Comparison of ENCODE assay signal across 12 mouse cellular contexts in the genomic region with DNA sequence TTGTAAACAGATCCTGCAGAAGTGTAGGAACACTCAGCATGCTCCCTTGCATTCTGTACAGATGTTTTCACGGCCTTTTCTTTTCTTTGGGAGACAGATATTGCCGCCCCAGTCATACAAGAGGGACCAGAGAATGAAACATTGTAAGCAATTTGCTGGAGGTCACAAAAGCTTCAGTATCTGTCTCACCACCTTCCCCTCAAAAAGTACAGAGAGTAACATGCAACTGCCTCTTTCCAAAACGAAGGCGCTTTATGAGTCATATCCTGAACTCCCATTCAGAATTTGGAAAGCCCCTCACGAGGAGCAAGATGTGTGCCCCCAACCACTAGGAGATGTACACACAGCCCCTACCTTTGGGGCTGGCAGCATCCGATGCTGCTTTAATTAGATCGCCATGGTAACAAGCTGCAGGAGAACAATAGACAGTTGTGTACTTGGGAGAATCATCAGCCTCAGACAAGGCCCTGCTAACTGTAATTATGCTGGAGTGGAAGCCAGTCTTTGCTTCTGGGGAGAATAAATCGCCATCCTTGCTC.
DNase-seq lines count a peak whose midpoint lies in the region; ATAC-seq and TF ChIP-seq lines count a peak whose summit lies in the region.
"Had no signal": no experiment of that assay in that cellular context is flagged by ENCODE, and none has a peak within 500 bp of the region (broad histone marks: within the 10 kb centered on the region; RNA-seq: fewer than 3 reads in every experiment).

No protein-coding gene starts in this region.

- H3K4me3 ChIP-seq in hindbrain, embryonic 14.5 days (replicated peaks; ENCODE audit: low read length), result no peak overlapping the region
- H3K4me3 ChIP-seq in midbrain, embryonic 13.5 days (replicated peaks), result no peak overlapping the region

- no peak overlapping the region for H3K4me2 ChIP-seq in hindbrain, embryonic 14.5 days (replicated peaks)
- no peak overlapping the region for H3K4me2 ChIP-seq in midbrain, embryonic 13.5 days (replicated peaks)

- no peaks in the 10 kb centered on the region for H3K27me3 ChIP-seq in hindbrain, embryonic 14.5 days (ENCODE audit: control insufficient read depth, insufficient read depth, low read length)
- no peaks in the 10 kb centered on the region for H3K27me3 ChIP-seq in midbrain, embryonic 13.5 days

- H3K4me1 ChIP-seq in hindbrain, embryonic 14.5 days (replicated peaks; ENCODE audit: control insufficient read depth, insufficient read depth, low read length), result peaks cover 14% of the 10 kb centered on the region
- H3K4me1 ChIP-seq in midbrain, embryonic 13.5 days (replicated peaks), result peaks cover 17% of the 10 kb centered on the region

- H3K9me3 ChIP-seq in hindbrain, embryonic 14.5 days (ENCODE audit: control insufficient read depth, low read length), result no peaks in the 10 kb centered on the region
- H3K9me3 ChIP-seq in midbrain, embryonic 13.5 days, result no peaks in the 10 kb centered on the region

- peak; percentile 96 for ATAC-seq in hindbrain, embryonic 14.5 days (ENCODE audit: low FRiP score)
- peak; percentile 96 for ATAC-seq in midbrain, embryonic 13.5 days

- H3K27ac ChIP-seq in hindbrain, embryonic 14.5 days, result peak overlapping the region; percentile 90
- peak overlapping the region; percentile 85 for H3K27ac ChIP-seq in midbrain, embryonic 13.5 days
- H3K27ac ChIP-seq: liver, embryonic 14.5 days; stomach, postnatal 0 days had no signal

- DNase-seq in CD4-positive helper T cell, adult 2 months (ENCODE audit: low read depth, low spot score), result peak; percentile 14
- peak; percentile 89 for DNase-seq in brain, embryonic 14.5 days (ENCODE audit: low read depth)
- peak; percentile 52 for DNase-seq in hindbrain, embryonic 14.5 days (ENCODE audit: low spot score)
- no peak for DNase-seq in adrenal gland, postnatal 4 days (ENCODE audit: low spot score in 2 of 2)
- DNase-seq in adrenal gland, postnatal 25 days, result no peak
- DNase-seq in thymus, adult 18-20 months, result no peak
- DNase-seq: adrenal gland, postnatal 36 days; heart, adult 18-20 months; kidney, postnatal 10 days had no signal

- peak overlapping the region; percentile 34; the same call in 1 of the 2 replicates for H3K9ac ChIP-seq in hindbrain, embryonic 14.5 days
- no peak overlapping the region for H3K9ac ChIP-seq in midbrain, embryonic 13.5 days (replicated peaks)
- H3K9ac ChIP-seq: liver, embryonic 14.5 days had no signal

- no peak for TF ChIP-seq CTCF in brain, embryonic 14.5 days (IDR thresholded peaks at IDR 0.05; ENCODE audit: borderline replicate concordance, extremely low read depth, insufficient read depth, insufficient read length)

- no peak for TF ChIP-seq POLR2A in brain, embryonic 14.5 days (IDR thresholded peaks at IDR 0.05; ENCODE audit: borderline replicate concordance, extremely low read depth, insufficient read depth, insufficient read length, poor library complexity, severe bottlenecking)

- whole genome bisulfite sequencing in hindbrain, embryonic 14.5 days, result 44% methylated on average over 8 of the region's 8 CpGs
- 43% methylated on average over 8 of the region's 8 CpGs for WGBS in midbrain, embryonic 13.5 days

- no peaks in the 10 kb centered on the region for H3K36me3 ChIP-seq in hindbrain, embryonic 14.5 days (replicated peaks; ENCODE audit: control insufficient read depth, insufficient read depth)
- no peaks in the 10 kb centered on the region for H3K36me3 ChIP-seq in midbrain, embryonic 13.5 days

Comparison
In these comparisons a context has a peak if more than half of its experiments do, and no peak if none do; other contexts are left out.
1. DNase-seq: peak in CD4-positive helper T cell, adult 2 months (single experiment), brain, embryonic 14.5 days (single experiment) and hindbrain, embryonic 14.5 days (single experiment); none in adrenal gland, postnatal 4 days (0 of 2), adrenal gland, postnatal 25 days (single experiment) and thymus, adult 18-20 months (0 of 2).